Mouse (Mus musculus) frontal cortex, postnatal 10 days (tissue): ENCODE data around the gene Frmpd4.

ENCODE experiments used
- DNase-seq, 2 experiments: peaks; one replicate each; pipeline ENCODE4 v3.0.0; 2022; ENCODE audit warnings: low spot score in 2 of 2, mixed read lengths in 1 of 2

Frmpd4 gene

GRCm38 (mm10) chrX:168577131-168577530 is at the start of gene Frmpd4:
Gene Frmpd4 (minus strand): TSS chrX:168577231.
- DNase-seq: no peak

GRCm38 (mm10) chrX:168595193-168595592 is 18.2 kb upstream of the Frmpd4 start:
- DNase-seq: no peak

- DNase-seq: no peak
Observed at GRCm38 (mm10) chrX:168584303-168584702, 7.3 kb upstream of the Frmpd4 start.

GRCm38 (mm10) chrX:168571808-168572207 is 5.2 kb downstream of the Frmpd4 start:
- DNase-seq: no peak

- DNase-seq: peak in 1 of 2 experiments; percentile 3
Observed at GRCm38 (mm10) chrX:168569231-168569630, 7.8 kb downstream of the Frmpd4 start.

- DNase-seq: no peak
Observed at GRCm38 (mm10) chrX:168505254-168505653, 71.8 kb downstream of the Frmpd4 start.

- DNase-seq: no peak
Observed at GRCm38 (mm10) chrX:168455233-168455632, 121.8 kb downstream of the Frmpd4 start.

- DNase-seq: no peak
Observed at GRCm38 (mm10) chrX:168431206-168431605, 145.8 kb downstream of the Frmpd4 start.

GRCm38 (mm10) chrX:168429814-168430213 is 147.2 kb downstream of the Frmpd4 start:
- peak; percentile 5 to 6 for DNase-seq

GRCm38 (mm10) chrX:168415403-168415802 is 161.6 kb downstream of the Frmpd4 start:
- no peak for DNase-seq

- no peak for DNase-seq
Observed at GRCm38 (mm10) chrX:168403512-168403911, 173.5 kb downstream of the Frmpd4 start.

GRCm38 (mm10) chrX:168350431-168350830 is 226.6 kb downstream of the Frmpd4 start:
- no peak for DNase-seq

GRCm38 (mm10) chrX:168349320-168350225 is 227.5 kb downstream of the Frmpd4 start:
- DNase-seq: no peak

GRCm38 (mm10) chrX:168338212-168338611 is 238.8 kb downstream of the Frmpd4 start:
- DNase-seq: no peak

- no peak for DNase-seq
Observed at GRCm38 (mm10) chrX:168325161-168325560, 251.9 kb downstream of the Frmpd4 start.

- no peak for DNase-seq
Observed at GRCm38 (mm10) chrX:168312158-168312557, 264.9 kb downstream of the Frmpd4 start.

- DNase-seq: peak in 1 of 2 experiments; percentile 2
Observed at GRCm38 (mm10) chrX:168310143-168310542, 266.9 kb downstream of the Frmpd4 start.

GRCm38 (mm10) chrX:168292506-168292905 is 284.5 kb downstream of the Frmpd4 start:
- no peak for DNase-seq

- no peak for DNase-seq
Observed at GRCm38 (mm10) chrX:168207034-168207433, 370.0 kb downstream of the Frmpd4 start.

GRCm38 (mm10) chrX:168191944-168192343 is 385.1 kb downstream of the Frmpd4 start:
- peak; percentile 5 to 11 for DNase-seq

GRCm38 (mm10) chrX:168189563-168189962 is 387.5 kb downstream of the Frmpd4 start:
- no peak for DNase-seq

- no peak for DNase-seq
Observed at GRCm38 (mm10) chrX:168163001-168163400, 414.0 kb downstream of the Frmpd4 start.

GRCm38 (mm10) chrX:168158866-168159265 is 418.2 kb downstream of the Frmpd4 start:
- DNase-seq: no peak
